Mouse (Mus musculus) spleen, postnatal 4 days (tissue): ENCODE data around the gene Dcun1d4.
"Not testable (repeated sequence)": the region's sequence is repeated elsewhere in the genome, so short reads cannot be mapped to it uniquely, and the experiment has no call there.

Experiments used
- DNase-seq, 2 experiments: peaks; one replicate each; pipeline ENCODE4 v3.0.0; 2022; ENCODE audit warnings: low spot score in 2 of 2

Dcun1d4 gene

DNA sequence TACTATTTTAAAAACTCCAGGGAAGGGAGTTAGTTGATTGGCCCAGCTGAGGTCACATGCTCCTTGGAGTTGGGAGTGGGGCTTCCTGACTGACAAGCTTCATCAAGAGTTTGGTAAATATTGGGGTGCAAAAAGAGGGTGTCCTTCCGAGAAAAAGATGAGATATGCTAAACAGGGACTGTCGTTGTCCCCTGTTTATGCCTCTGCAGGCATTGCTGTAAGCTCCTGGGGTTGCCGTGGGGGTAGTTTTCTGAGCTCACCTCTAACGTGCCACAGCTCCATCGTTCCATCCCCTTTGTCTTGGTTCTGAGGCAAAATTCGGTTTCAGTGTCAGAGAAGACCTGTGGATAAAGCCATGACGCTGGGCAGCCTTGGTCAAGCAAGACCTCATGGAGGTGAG, at the start of gene Dcun1d4:
Dcun1d4 (plus strand) TSS at position 301 of the 400 bp plus-strand sequence.
- DNase-seq = no peak

DNA sequence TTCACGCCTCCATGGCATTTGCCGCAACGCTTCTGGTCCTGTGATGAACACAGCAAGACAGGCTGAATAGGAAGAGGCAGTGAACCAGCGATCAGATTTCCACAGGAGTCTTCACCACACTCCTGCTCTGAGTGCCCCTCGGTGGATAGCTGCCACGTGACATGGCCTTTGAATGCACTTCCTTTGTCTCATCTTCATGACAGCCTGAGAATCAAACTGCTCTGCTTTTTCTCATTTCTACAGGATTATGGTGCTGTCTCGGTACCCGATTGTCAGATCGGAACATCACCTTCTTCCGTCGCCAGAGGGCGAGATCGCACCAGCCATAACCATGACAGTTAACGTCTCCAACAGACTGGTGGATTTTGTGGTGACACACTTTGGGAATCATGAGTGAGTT, 49.2 kb upstream of the Dcun1d4 start:
- DNase-seq = peak; percentile 34 to 70

DNA sequence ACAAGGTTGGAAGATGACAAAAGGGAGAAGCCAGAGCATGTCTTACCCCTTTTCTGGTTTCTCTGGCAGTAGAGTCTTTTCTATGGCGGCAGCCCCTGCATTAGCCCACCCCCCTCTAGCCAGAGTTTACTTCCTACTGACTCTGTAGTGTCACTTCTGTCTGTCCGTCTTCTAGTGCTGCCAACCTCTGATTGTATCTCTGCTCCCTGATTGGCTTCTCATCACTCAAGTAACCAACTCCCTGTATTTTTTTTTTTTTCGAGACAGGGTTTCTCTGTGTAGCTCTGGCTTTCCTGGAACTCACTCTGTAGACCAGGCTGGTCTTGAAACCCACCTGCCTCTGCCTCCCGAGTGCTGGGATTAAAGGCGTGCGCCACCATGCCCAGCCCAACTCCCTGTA, 48.0 kb upstream of the Dcun1d4 start:
- no peak for DNase-seq

DNA sequence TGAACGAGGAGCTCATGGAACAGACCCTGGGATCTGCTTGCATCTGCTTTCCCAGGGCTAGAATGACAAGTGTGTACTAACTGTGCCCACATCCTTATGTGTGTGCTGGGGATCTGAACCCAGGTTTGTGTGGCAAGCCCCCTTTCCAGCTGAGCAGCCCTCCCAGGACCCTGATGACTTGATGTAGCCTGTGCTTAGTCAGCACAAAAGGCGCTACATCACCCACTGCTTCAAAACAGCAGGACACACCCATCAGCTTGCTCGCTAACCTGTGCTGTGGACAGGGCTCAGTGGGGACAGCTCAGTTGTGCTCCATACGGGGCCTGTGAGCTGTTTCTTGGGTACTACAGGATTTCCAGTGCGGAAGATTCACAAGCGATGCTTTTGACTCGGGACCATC, 46.0 kb upstream of the Dcun1d4 start:
- no peak for DNase-seq

DNA sequence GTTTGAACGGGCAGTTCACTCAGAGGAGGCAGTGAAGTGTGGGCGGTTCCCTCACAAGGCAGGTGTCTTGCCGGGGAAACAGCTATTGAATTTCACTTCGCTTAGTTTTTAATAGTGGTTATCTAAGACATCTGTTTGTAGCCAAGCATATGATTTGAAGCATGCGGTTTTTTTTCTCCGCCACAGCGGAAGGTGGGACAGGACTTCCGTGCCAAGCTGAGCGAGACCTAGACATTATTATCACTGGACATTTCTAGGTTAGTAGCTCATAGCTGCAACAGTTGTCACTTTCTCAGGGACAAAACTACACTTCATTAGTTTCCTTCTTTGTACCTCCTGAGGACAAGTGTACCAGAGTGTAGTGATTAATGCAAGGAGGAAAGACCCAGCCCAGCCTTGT, 38.6 kb upstream of the Dcun1d4 start:
- DNase-seq = peak in 1 of 2 experiments; percentile 5

DNA sequence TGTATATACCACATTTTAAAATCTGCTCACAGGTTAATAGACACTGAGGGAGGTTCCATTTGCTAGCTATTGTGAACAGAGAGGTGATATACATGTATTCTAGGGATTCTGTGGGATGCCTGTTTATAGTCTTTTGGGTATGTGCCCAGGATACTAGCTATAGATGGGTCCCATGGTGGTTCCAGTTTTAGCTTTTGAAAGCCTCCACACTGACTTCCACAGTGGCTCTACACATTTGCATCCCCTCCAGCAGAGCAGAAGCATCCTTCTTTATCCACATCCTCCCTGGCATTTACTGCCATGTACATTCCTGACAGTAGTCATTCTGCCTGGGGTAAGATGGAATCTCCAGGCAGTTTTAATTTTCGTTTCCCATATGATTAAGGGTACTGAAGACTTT, 30.5 kb upstream of the Dcun1d4 start:
- DNase-seq = no peak

DNA sequence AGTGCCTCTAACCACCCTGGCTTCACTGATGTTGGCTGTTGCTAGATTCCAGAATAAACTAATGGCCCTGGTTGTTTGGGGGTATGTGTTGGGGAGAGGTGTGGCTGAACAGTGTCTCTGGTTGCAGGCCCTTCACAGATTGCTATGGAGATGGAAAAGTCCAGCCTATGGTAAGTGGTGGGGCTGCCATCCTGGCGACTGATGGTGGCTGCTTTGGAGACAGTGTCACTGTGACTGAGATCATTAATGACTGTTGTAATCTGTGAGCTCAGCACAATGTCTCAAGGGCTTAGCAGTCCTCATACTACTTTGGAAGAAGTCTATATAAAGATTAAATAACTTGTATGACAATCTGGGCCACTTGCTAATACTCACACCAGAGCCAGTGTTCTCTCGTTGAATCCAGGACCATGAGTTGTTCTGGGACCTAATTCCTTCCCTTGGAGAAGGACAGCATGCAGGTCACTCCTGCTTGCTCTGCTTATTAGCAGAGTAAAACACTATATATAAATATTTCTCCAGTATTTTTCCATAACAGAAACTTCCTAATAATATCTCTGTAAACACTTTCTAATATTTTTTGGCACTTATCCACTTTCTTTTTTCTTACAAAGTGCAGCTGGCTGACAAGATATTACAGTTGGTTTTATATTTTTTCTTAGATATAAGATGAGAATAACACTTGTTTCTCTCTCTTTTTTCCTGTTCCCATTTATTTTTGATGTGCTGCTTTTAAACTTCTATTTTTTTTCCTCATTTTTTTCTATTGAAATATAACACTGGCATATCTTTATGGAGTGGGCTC, 26.1 kb upstream of the Dcun1d4 start:
- DNase-seq = no peak

DNA sequence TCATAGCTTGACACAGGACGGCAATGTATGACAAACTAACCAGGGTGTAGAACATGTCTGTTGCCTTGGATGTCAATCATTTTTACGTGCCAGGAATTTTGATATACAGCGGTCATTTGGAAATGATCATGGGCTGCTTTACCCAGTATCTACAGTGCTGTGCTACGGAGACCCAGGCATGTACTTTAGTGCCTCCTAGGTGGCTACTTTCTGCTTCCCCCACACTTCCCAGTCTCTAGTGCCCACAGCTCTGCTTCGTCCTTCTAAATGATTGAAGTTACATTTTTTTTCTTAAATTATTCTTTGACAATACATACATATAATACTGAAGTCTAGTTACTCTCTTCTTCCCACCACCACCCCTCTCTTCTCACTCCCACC, 25.5 kb upstream of the Dcun1d4 start:
- DNase-seq = no peak

DNA sequence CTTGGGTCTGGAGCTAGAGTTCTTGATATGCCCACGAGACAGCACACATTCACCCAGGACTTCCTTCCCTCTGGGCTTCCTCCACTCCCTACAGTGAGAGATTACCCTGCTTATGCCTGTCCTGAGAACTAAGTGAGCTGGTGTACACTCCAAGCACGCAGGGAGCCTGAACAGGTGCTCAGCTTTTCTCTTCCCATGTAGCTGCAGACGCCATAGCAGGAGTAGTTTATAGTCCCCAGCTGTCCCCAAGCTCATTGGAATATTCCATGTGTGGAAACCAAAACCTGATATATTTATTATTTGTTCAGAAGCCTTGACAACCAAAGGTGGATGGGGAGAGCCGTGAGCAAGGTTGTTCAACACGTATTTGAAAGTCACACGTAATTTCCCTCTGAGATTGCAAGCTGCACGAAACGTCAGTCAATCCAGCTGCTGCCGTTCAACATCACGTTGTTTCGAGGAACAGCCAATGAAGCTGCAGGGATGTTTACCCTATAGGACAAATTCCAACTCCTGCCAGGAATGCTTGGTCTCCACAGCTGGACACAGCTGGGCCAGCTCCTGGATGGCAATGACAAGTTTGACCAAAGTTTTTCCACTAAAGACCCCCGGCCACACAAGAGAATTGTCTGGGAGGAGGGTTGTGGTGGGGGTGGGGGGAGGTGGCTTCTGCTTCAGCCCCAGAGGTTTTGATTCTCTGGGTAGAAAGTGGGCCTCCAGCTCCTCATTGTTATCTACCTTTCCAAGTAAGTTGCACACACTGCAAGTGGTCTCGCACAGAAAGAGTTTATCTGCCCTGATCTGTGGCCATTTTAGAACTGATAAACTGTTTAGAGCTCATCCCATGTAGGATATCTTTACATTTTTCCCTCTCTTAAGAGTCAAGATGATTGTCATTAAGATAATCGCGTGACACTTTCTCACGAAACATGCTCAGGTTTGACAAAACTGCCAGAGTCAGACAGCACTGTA, 12.1 kb upstream of the Dcun1d4 start:
- DNase-seq = no peak

DNA sequence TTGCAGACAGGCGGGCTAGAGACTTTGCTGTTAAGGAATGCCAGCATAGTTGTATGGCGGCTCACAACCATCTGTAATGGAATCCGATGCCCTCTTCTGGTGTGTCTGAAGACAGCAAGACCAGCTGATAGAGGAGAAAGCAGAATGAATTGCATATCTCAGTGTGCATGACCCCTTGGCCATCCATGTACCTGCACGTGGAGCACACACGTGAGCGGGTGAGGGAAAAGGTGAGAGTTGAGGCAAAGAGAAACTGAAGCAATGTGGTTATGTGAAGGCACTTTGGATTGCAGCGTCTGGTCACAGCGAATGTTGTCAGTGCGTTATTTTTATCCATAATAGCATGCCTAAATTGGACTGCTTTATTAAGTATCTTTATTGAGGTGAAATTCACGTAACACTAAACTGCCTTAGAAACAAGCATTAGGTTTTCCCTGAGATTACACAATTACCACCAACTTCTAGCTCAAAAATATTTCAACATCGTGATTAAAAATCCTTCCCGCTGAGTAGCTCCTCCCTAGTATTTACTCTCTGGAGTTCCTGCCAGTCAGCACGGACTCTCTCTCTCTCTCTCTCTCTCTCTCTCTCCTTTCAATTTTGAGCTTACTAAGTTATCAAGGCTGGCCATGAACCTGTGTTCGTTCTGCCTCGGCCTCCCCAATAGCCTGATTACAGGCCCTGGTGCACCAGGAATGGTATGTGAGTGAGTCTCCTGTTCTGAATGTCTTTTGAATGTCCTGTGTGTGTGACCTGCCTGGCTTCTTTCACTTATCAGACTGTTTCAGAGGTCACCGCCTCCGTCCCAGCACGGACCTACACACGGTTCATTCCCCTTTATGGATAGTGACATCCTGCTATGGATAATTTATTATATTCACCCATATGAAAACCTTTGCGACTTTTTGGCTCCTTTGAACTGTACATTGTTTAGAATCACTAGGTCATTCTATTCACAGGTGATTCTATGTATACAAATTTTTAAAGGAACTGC, 6.1 kb upstream of the Dcun1d4 start:
- no peak for DNase-seq

DNA sequence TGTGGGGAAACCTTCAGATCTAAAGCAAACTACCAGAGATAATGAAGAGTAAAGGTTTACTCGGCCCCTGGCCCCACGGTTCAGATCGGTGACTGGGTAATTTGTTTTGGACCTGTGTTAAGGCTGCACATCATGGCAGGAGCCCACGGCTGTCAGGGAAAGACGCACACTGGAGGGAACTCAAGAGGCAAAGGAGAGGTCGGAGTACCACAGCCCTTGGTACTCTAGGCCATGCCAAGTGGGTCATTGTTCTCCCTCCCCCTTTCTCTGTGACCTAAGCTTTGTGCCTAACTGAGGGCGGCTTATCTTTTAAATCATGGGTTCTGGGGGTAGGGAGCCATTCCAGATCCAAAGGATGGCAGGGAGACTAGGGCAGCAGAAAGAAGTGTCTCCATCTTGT, 601 bp downstream of the Dcun1d4 start:
- DNase-seq = no peak

DNA sequence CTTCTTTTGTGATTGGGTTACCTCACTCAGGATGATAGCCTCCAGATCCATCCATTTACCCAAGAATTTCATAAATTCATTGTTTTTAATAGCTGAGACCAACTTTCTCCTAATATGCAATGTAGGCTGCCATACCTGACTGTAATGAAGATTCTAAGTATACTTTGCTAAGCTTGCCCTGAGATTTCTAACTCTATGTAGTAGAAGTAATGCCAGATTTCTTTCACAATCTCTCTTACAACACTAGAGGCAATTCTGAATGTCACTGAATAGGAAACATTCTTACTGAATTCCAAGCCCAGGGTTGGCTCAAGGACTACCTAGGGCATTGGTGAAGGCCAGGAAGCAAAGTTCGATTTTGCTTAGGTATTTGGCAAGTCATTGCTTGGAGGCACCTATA, 1.6 kb downstream of the Dcun1d4 start:
- DNase-seq = not testable (repeated sequence)

DNA sequence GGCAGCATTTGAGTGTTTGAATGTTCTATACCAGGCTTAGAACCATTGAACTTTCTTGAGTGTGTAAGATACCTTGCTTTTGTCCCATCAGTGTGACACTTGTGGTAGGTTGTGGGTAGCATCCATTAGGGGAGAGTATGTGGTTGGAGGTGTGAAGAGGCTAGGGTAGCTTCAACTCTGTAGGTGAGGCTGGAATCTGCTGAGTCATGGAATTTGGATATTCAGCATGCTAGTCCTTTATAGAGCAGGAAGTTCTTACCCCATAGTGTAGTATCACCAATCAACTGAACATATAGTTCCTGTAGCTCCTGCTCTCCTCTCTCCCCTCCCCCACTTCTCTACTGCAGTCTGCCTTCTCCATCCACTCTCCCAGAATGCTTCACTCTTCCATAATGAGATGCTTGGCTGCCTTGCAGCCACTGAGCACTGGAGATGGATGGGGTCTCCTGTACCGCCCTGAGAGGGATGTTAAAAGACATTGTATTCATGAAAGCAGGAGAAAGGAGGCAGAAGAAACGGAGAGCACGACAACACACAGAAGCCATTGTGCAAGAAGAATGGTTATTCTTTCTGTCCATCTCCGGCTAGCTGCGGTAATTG, 3.3 kb downstream of the Dcun1d4 start:
- DNase-seq = no peak

DNA sequence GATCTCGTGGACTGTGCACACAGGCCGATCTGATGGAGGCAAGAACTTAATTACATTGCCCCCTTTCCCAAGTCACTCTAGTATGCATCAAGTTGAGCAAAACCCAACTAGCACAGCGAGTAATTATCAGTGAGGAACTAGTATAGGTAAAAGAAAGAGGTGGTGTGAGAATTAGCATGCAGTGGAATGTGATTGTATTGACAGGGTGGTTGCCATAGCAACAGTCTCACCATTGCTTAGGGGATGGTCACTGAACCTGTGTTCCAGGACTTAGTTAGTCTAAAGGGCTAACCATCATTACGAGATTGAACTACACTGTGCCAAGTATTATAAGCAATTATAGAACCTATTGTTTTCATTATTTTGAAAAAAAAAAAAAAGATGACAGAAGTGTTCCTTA, 5.7 kb downstream of the Dcun1d4 start:
- no peak for DNase-seq

DNA sequence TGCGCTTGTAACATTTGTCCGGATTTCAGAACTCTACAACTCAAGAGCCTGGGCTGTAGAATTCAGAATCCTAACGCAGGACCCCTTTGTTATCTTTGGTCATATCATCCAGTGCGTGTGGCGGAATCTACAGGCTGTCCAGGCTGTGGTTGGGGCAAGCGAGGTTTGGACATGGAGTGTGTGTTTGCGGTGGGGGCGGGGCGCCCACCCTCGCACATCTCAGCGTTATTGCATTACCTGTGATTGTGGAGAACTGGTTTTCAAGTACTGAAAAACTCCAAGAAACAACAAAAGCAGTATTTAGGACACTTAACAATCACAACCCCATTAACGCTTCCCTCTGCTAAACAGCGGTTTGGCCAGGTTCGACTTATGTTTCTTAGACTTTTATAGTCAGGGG, 9.1 kb downstream of the Dcun1d4 start:
- DNase-seq = no peak

DNA sequence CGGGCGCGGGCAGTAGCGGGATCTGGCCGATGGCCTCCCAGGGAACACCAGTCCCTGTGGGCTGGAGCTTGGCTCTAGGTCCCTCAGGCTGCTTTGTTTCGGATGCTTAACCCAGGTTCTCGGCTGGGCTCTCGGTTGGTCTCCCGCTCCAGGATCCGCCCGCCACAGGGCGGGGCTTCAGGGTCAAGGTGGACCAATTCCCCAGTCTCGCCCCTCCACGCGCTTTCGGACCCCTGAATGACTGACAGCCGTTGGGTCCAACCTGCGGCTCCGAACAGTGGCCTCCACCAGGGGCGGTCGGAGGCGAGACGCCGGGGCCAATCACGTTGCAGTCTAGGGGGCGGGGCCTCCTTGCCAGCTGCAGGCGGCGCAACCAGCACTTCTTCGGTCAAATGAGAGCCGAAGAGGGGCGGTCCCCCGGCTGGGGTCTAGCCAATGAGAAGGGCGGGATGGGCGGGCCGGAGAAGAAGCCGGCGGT, 9.8 kb downstream of the Dcun1d4 start:
- DNase-seq = peak; percentile 98

DNA sequence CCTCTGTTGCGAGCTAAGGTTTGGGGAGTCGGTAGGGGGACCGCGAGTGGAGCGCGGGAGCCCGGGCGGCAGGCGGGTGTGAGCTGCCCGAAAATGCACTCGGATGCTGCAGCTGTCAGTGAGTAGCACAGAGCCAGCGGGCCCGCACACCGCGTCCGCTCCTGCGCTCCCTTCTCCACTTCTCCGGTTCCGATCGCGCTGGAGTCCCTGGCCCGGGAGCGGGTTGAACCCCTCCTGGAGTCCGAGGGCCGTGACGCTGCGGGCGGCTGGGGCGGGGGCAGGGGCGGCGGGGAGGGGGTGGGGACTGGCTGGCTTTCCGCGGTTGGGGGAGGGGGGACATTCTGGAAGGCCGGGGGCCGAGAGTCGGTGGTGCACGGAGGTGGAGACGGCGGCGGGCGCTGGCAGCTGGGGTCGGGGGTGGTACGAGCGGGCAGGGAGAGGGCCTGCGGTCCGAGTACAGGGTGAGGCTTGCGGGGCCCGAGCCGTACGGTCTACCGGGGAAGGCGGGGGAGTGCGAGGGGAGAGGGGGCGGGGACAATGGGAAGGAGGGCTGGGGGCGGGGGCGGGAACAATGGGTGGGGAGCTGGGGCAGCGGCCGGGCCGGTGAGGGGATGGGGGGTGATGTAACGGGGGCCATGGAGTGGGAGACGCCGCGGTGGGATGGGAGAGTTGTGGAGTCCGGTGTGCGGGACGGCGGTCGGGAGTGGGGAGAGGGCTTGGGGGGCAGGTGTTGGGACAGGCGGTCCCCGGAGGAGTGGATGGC, 10.5 kb downstream of the Dcun1d4 start:
- DNase-seq = peak in 1 of 2 experiments; percentile 76

DNA sequence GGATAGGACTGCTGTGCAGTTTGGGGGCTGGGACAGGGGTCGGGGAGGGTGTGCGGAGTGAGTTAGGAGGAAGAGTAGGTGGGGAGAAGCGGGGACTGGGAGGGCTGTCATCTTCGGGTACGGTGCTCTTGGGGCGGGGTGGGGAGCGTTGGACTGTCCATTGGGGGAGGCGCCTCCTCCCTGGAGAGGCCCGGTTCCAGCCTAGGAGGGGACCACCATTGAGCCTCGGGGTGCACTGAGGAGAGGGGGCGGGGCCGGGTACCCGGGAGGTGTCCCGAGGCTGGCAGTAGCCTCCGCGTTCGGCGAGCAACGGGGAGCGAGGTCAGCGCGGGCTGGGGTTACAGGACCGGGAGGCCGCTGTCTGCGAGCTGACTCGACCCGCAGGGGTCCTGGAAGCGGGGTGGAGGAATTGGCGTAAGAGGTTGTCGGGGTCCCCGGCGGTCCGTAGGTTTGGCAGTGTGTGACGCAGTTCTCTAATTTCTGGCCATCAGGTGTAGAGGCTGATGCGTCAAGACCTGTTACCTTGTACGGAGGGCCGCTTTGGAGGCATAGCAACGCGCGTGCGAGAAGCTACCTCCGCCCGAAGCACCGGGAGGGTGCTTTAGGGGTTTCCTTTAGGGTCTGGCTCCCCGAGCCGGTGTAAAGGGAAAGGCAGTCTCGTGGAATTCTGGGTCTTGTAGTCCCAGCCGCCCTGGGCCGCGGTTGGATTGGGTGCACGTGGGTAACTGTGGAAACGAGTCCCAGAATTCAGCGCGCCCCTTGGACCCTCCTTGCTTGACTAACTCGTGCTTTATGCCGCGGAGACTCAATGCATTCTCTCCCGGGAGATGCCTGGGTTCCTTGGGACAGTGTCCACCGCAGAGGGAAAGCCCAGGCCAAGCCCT, 11.3 kb downstream of the Dcun1d4 start:
- DNase-seq = peak; percentile 74 to 82

DNA sequence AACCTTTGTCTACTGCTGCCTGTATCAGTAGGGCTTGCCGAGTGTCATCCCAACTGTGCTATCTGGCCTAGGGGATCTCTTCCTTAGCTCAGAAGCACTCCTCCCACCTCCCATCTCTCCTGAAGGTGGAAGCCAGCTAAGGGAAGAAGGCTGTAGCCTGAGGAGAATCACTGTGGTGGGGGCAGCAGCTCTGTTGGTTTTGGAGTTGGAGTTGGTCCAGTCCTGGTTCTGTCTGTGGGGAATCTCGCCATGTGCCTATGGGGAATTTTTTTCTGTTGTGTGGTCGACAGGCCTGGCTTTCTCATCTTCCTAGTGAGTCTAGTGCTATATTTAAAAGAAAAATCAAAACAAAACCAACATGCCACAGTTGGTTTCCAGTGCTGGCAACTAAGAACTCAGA, 16.6 kb downstream of the Dcun1d4 start:
- DNase-seq = no peak
